Mouse (Mus musculus): Measurements from ENCODE around the gene Pef1.

- TF ChIP-seq POLR2A (IDR thresholded peaks at IDR 0.05; ENCODE audit: insufficient read depth, low read depth, low read length): no peak
- TF ChIP-seq CTCF (IDR thresholded peaks at IDR 0.05): no peak
Observed at GRCm38 (mm10) chr4:130173060-130173822, 70.9 kb downstream of the Pef1 start.
